Mouse (Mus musculus) midbrain, embryonic 10.5 days (tissue): ENCODE measurements at regions not wholly inside any gene's neighbourhood (a gene's known extent, or its start where the extent isn't known, plus 50 kb on each side); places are given as distances from the start of the nearest gene placed in this dataset.
"Not testable (repeated sequence)": the region's sequence is repeated elsewhere in the genome, so short reads cannot be mapped to it uniquely, and the experiment has no call there.

Experiments
- DNase-seq: peaks from one replicate; pipeline ENCODE4 v3.0.0-alpha.2; 2017; ENCODE audit warnings: low spot score
- H3K27ac ChIP-seq: fragments of 300-500 bp; sonication (generic); replicated peaks from 2 replicates; pipeline ENCODE4 v1.5.1; 2016; ENCODE audit warnings: mild to moderate bottlenecking
- H3K27me3 ChIP-seq: fragments of 300-500 bp; sonication (generic); 2 replicates; pipeline ENCODE4 v1.6.1; 2016; ENCODE audit warnings: low read depth, mild to moderate bottlenecking; ENCODE audit not compliant: poor library complexity, severe bottlenecking
- H3K36me3 ChIP-seq: fragments of 300-500 bp; sonication (generic); 2 replicates; pipeline ENCODE4 v1.6.1; 2016; ENCODE audit warnings: mild to moderate bottlenecking, moderate library complexity
- H3K4me1 ChIP-seq: fragments of 300-500 bp; sonication (generic); 2 replicates; pipeline ENCODE4 v1.6.1; 2016
- H3K4me3 ChIP-seq: fragments of 300-500 bp; sonication (generic); 2 replicates; pipeline ENCODE4 v1.5.1; 2016; ENCODE audit warnings: mild to moderate bottlenecking, moderate library complexity
- H3K9me3 ChIP-seq: fragments of 300-500 bp; sonication (generic); replicated peaks from 2 replicates; pipeline ENCODE4 v1.6.1; 2016; ENCODE audit warnings: mild to moderate bottlenecking
- WGBS: fragments of 180-500 bp; shearing (Covaris S2); methylation state at CpG from one replicate; pipeline ENCODE4 v1.1.7; 2016; 5-methylcytosine and 5-hydroxymethylcytosine counted together

DNA sequence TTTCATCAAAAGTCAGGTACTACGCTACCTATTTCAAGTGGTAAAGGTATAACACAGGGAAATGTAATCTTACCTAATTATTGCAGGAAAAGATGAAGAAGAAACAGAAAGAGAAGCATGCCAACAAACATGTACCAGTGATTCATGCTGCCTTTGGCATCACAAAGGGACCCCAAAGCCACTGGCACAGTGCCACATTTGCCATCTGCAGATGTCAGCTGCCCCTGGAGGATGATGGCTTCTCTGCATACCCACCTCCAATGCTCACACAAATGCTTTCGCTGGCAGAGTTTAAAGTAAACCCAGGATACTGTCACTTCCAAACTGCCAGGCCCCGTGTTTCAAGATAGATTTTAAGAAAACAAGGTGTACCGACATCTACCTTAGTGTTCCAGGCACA lies 168.6 kb upstream of the Fbxl7 start:
- 86% methylated on average over 4 of the region's 4 CpGs for WGBS
- Histone ChIP-seq H3K4me3 (no peak overlapping the region), H3K27me3 (no peaks in the 10 kb centered on the region), H3K36me3 (no peaks in the 10 kb centered on the region), H3K27ac (no peak overlapping the region), H3K9me3 (no peaks in the 10 kb centered on the region), H3K4me1 (no peaks in the 10 kb centered on the region)
- no peak for DNase-seq

DNA sequence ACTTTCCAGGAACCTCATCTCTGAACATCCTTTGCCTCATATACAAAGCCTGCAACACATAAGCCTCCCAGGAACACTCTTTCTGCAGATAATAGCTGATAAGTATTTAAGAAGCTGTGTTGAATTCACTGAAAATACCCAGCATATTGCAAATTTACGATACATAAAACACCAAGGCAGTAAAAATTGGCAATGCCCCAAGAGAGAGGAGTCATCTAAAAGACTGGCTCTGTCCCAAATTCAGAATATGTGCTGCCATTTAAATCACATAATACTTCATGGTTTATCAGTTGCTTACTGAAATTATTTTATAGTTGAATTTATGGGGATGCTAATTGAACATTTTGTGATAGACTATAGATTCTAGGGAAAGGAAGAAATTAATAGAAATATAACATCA lies 172.3 kb upstream of the Fbxl7 start:
- no peak overlapping the region for H3K27ac ChIP-seq
- H3K36me3 ChIP-seq: no peaks in the 10 kb centered on the region
- WGBS: 87% methylated on average over 1 of the region's 1 CpGs
- no peaks in the 10 kb centered on the region for H3K9me3 ChIP-seq
- H3K27me3 ChIP-seq: no peaks in the 10 kb centered on the region
- no peak for DNase-seq
- no peak overlapping the region for H3K4me3 ChIP-seq
- no peaks in the 10 kb centered on the region for H3K4me1 ChIP-seq

DNA sequence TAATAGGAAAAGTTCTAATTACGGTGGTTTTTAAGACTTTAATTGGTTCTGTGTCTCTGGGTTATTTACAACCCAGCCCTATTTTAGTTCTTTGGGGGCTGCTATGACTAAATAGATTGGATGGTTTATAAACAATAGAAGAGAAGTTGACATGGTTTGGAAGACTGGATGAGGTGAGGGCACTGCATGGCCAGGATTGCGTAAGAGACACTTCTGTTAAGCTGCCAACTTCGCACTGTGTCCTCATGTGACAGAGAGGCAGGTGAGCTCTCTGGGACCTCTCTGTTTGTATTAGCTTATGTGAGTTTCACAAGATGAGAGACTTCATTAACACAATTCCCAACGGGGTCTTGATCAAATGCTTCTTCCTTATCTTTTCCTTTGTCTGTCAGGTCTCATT lies 182.5 kb upstream of the Fbxl7 start:
- H3K27me3 ChIP-seq: no peaks in the 10 kb centered on the region
- no peak for DNase-seq
- WGBS: 88% methylated on average over 4 of the region's 4 CpGs
- H3K36me3 ChIP-seq: no peaks in the 10 kb centered on the region
- no peaks in the 10 kb centered on the region for H3K9me3 ChIP-seq
- no peak overlapping the region for H3K27ac ChIP-seq
- no peaks in the 10 kb centered on the region for H3K4me1 ChIP-seq
- H3K4me3 ChIP-seq: no peak overlapping the region

DNA sequence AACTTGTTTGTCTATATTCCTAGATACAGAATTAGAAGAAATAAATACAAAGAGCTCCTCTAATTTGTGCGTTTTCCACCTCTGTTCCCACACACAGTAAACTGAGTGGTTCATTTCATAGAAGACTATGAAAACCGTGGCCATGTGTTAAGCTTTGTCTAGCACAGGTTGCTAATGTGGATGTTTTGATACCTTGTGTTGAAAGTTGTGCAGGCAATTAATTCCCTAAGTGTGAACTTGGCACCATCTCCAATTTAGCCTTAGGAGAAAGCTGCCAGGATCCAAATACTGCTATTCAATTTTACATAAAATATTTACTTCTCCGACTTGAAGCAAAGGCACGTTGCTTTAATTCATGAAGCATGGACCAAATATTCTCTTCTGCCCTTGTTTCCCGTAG lies 187.4 kb upstream of the Fbxl7 start:
- Histone ChIP-seq H3K4me1 (peaks cover 4% of the 10 kb centered on the region; the same call in 1 of the 2 replicates), H3K36me3 (no peaks in the 10 kb centered on the region), H3K27me3 (no peaks in the 10 kb centered on the region), H3K4me3 (no peak overlapping the region), H3K9me3 (no peaks in the 10 kb centered on the region), H3K27ac (no peak overlapping the region)
- no peak for DNase-seq
- WGBS: 88% methylated on average over 5 of the region's 5 CpGs

DNA sequence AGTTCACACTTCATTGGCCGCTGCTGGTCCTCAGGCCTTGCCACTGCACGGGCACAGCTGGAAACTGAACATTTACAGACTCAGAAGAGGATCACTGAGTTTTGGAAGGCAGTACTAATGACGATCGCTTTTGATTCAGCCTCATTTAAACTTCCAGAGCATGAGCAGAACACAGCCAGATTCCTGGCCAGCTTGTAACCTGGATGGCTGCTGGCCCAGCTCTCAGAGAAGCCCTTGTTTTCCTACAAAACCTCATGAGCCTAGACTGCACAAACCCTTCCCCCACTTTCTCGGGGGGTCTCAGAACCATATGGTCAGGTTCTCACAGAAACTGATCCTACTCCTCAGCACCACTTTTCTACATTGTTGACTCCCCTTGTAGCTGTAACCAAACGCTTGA lies 188.2 kb upstream of the Fbxl7 start:
- WGBS: 74% methylated on average over 6 of the region's 6 CpGs
- no peaks in the 10 kb centered on the region for H3K36me3 ChIP-seq
- no peak overlapping the region for H3K4me3 ChIP-seq
- no peaks in the 10 kb centered on the region for H3K27me3 ChIP-seq
- H3K9me3 ChIP-seq: no peaks in the 10 kb centered on the region
- DNase-seq: no peak
- H3K4me1 ChIP-seq: peaks cover 4% of the 10 kb centered on the region; the same call in 1 of the 2 replicates
- no peak overlapping the region for H3K27ac ChIP-seq

DNA sequence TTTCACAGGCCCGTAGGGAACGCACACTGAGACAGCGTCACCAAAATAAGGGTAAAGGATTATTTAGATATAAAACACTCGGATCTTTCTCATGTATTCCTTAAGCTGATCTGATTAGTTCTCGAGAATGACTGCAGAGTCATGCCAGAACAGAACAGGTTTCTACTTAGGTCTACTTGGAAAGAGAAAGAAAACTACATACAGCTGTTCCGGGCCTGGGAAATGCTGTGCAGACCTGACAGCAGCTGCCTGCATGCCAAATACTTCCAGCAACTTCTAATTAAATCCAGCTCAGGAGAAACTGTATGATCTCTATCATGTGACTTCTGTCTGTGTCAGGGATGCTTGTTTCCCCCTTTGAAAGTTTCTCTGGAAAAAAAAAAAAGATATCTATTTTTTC lies 193.8 kb upstream of the Fbxl7 start:
- no peak for DNase-seq

DNA sequence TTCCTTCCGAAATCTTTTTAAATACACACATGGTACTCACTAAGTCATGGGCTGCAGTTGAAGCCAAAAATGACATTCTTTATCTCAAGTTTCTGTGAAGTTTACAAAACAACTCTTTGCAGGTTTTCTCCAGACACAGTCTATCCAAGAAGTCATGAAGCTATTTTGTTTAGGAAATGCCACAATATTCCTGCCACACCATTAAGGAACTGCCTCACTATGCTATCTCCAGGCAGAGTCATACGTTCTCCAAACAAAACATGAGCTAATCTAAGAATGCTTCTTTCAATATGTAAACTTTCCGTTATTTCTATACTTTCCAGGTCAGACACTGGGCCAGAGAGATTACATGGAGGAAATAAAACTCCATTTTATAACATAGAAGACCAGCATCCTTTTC lies 198.7 kb upstream of the Fbxl7 start:
- Histone ChIP-seq H3K27ac (no peak overlapping the region), H3K4me1 (no peaks in the 10 kb centered on the region), H3K36me3 (no peaks in the 10 kb centered on the region), H3K27me3 (no peaks in the 10 kb centered on the region), H3K9me3 (no peaks in the 10 kb centered on the region), H3K4me3 (no peak overlapping the region)
- no peak for DNase-seq
- WGBS: 85% methylated on average over 3 of the region's 3 CpGs

More for the DNA sequence above, 193.8 kb upstream of the Fbxl7 start:
- Histone ChIP-seq H3K27me3 (no peaks in the 10 kb centered on the region), H3K27ac (no peak overlapping the region), H3K36me3 (no peaks in the 10 kb centered on the region), H3K9me3 (no peaks in the 10 kb centered on the region), H3K4me1 (no peaks in the 10 kb centered on the region), H3K4me3 (no peak overlapping the region)
- WGBS: 90% methylated on average over 6 of the region's 6 CpGs

DNA sequence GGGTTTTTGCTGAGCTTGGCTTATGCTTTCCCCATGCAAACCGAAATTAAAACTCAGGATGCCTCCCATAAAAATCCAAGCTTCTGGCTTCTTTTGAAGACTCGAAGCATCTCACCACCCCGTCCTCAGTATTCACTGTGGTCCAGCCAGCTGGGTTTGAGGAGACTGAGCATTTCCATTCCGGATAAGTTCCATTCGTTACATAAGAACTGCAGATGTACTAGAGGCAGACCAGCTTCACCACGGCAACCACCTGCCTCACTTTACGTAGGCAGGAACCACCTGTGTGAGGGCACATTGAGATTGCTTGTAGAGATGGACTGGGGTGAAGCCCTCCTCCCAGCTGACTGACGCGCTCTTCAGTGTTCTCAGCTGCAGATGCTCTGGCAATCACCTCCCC lies 199.9 kb upstream of the Fbxl7 start:
- H3K27me3 ChIP-seq: no peaks in the 10 kb centered on the region
- H3K4me1 ChIP-seq: no peaks in the 10 kb centered on the region
- no peak for DNase-seq
- H3K4me3 ChIP-seq: no peak overlapping the region
- 89% methylated on average over 9 of the region's 9 CpGs for WGBS
- H3K9me3 ChIP-seq: no peaks in the 10 kb centered on the region
- H3K36me3 ChIP-seq: no peaks in the 10 kb centered on the region
- no peak overlapping the region for H3K27ac ChIP-seq

DNA sequence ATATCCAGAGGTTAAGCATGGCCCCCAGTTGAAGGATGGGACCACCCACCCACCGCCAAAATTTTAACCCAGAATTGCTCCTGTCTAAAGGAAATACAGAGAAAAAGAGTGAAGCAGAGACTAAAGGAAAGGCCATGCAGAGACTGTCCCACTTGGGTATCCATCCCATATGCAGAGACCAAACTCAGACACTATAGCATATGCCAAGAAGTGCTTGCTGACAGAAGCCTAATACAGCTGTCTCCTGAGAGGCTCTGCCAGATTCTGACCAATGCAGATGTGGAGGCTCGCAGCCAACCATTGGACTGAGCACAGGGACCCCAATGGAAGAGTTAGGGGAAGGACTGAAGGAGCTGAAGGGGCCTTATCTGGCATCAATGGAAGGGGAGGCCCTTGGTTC lies 206.2 kb upstream of the Fbxl7 start:
- H3K4me1 ChIP-seq, H3K36me3 ChIP-seq, DNase-seq, H3K4me3 ChIP-seq, H3K27me3 ChIP-seq, H3K9me3 ChIP-seq, H3K27ac ChIP-seq: not testable (repeated sequence)
- 83% methylated on average over 2 of the region's 2 CpGs for WGBS

DNA sequence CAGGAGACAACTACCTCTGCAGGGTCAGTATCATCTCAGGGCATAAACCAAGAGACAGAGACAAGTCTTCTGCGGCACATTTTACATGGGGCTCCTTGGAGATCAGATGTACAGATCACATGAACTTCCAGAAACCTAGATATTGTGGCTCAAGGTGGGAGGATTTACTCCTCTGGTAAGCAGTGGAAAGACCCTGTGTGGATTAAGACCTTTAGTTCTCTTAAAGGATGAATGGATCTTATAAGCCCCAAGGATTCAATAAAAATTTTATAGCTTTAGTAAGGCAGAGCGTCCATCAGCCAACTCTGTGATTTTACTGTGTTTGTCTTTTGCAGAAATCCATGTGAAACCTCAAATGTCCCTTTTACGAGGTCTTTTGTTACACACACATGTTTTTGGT lies 213.8 kb upstream of the Fbxl7 start:
- 86% methylated on average over 3 of the region's 3 CpGs for WGBS
- Histone ChIP-seq H3K4me1 (no peaks in the 10 kb centered on the region), H3K36me3 (no peaks in the 10 kb centered on the region), H3K9me3 (no peaks in the 10 kb centered on the region), H3K4me3 (no peak overlapping the region), H3K27ac (no peak overlapping the region), H3K27me3 (no peaks in the 10 kb centered on the region)
- DNase-seq: no peak

DNA sequence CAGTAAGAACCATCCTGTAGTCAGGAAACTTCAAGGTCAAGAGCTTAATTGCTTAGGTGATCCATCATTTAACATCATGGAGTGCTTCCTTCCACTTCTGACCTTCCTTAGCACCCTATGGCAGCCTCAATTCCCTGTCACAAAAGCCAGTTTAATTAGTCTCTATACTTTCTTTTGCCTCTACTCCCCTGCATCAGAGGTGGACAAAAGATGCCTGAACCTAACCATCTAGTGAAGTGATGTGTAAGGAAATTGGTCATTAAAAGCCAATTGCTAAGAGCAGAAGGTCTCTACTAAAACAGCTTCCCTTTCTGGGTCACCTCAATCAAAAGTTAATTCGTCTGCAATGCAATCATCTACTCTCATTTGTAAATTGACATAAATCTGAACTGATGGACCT lies 234.3 kb upstream of the Fbxl7 start:
- Histone ChIP-seq H3K4me3 (no peak overlapping the region), H3K4me1 (peaks cover 26% of the 10 kb centered on the region), H3K36me3 (no peaks in the 10 kb centered on the region), H3K27me3 (no peaks in the 10 kb centered on the region), H3K9me3 (no peaks in the 10 kb centered on the region; the same call in 1 of the 2 replicates), H3K27ac (no peak overlapping the region)
- no peak for DNase-seq
- WGBS: 67% methylated on average over 1 of the region's 1 CpGs

DNA sequence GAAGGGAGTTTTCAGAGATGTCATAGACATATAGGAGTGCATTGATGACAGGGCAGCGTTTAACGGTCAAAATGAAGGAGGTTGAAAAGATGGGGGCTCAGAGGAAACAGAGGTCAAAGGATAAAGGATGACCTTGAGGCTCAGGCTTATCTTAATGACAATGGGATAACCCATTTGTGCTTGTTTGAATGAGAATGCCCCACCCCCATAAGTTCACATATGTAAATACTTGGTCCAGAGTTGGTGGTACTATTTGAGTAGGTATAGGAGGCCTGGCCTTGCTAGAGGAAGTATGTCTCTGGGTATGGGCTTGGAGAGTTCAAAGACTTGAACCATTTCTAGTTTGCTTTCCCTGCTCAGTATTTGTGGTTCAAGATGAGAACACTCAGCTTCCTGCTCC lies 237.4 kb upstream of the Fbxl7 start:
- no peak overlapping the region for H3K4me3 ChIP-seq
- no peaks in the 10 kb centered on the region; the same call in 1 of the 2 replicates for H3K9me3 ChIP-seq
- no peak overlapping the region for H3K27ac ChIP-seq
- DNase-seq: no peak
- 63% methylated on average over 2 of the region's 2 CpGs for WGBS
- no peaks in the 10 kb centered on the region for H3K27me3 ChIP-seq
- H3K4me1 ChIP-seq: peaks cover under 1% of the 10 kb centered on the region; the same call in 1 of the 2 replicates
- no peaks in the 10 kb centered on the region for H3K36me3 ChIP-seq

DNA sequence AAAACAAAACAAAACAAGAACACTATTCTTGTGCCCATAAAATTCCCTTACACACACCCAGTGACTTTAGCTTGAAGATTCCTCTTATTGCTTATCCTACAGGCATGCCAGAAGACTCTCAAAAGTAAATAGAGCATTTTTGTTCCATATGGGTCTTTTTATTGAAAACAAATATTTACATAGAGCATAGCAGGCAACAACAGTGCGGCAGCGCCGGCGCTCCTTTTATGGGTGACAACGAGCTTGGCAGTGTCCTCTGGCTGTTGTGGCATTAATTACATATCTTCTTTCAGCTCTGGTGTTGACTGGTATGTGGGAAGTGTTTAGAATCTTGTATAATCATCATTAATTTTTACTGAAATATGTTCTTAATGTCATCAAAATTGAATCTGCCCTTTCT lies 242.2 kb upstream of the Fbxl7 start:
- H3K27me3 ChIP-seq: no peaks in the 10 kb centered on the region
- 93% methylated on average over 5 of the region's 5 CpGs for WGBS
- no peak for DNase-seq
- no peak overlapping the region for H3K4me3 ChIP-seq
- no peaks in the 10 kb centered on the region; the same call in 1 of the 2 replicates for H3K9me3 ChIP-seq
- no peaks in the 10 kb centered on the region for H3K36me3 ChIP-seq
- H3K27ac ChIP-seq: no peak overlapping the region
- no peaks in the 10 kb centered on the region for H3K4me1 ChIP-seq

DNA sequence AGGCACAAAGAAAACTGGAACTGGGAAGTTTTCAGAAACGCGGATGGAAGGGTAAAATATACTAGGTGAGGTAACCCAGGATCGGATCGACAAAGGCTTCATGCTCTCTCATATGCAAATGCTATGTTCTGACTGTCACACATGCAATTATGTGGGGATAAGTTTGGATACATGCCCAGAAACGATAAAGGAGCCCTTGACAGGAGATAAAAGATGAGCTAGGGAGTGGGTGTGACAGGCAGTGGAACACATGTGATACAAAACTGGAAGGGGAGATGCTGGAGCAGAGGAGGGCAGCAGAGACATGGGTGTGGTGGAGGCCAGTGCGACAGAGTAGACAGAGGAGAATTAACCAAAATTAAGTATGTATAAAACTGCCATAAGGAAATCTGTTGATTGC lies 250.5 kb upstream of the Fbxl7 start:
- H3K4me1 ChIP-seq: no peaks in the 10 kb centered on the region
- H3K36me3 ChIP-seq: no peaks in the 10 kb centered on the region
- H3K9me3 ChIP-seq: no peaks in the 10 kb centered on the region
- no peak for DNase-seq
- H3K27me3 ChIP-seq: no peaks in the 10 kb centered on the region
- H3K4me3 ChIP-seq: no peak overlapping the region
- 87% methylated on average over 6 of the region's 6 CpGs for WGBS
- H3K27ac ChIP-seq: no peak overlapping the region
